ENCODE assay signal across 25 mouse cellular contexts in genomic region chr19:56688661-56689335, GRCm38 (mm10). TPM values are rescaled to one million over a fixed set of nuclear protein-coding genes. Genes with fewer than 3 reads are reported as not detected.
A peak's percentile ranks its signal among the peaks of the same experiment; 100 is the strongest.
DNase-seq lines count a peak whose midpoint lies in the region; ATAC-seq and TF ChIP-seq lines count a peak whose summit lies in the region.
"Had no signal": no experiment of that assay in that cellular context is flagged by ENCODE, and none has a peak within 500 bp of the region (broad histone marks: within the 10 kb centered on the region; RNA-seq: fewer than 3 reads in every experiment).

No protein-coding gene starts in this region.

- no peak overlapping the region for H3K4me3 ChIP-seq in heart, embryonic 10.5 days
- no peak overlapping the region for H3K4me3 ChIP-seq in heart, adult 2 months
- H3K4me3 ChIP-seq in liver, adult 2 months (ENCODE audit: insufficient read depth, low read depth, low read length), result no peak overlapping the region
- no peak overlapping the region for H3K4me3 ChIP-seq in midbrain, embryonic 11.5 days (ENCODE audit: low read depth, low read length)
- no peak overlapping the region for H3K4me3 ChIP-seq in midbrain, embryonic 14.5 days (replicated peaks; ENCODE audit: low read depth, low read length)
- no peak overlapping the region for H3K4me3 ChIP-seq in hindbrain, embryonic 10.5 days
- H3K4me3 ChIP-seq: hindbrain, embryonic 15.5 days; neural tube, embryonic 15.5 days had no signal

- H3K27ac ChIP-seq in heart, embryonic 10.5 days, result peak overlapping the region; percentile 64
- no peak overlapping the region for H3K27ac ChIP-seq in heart, adult 2 months
- H3K27ac ChIP-seq in liver, adult 2 months (replicated peaks; ENCODE audit: insufficient read depth, low read depth, low read length), result no peak overlapping the region
- H3K27ac ChIP-seq in midbrain, embryonic 11.5 days (ENCODE audit: low read depth, low read length), result no peak overlapping the region
- H3K27ac ChIP-seq in midbrain, embryonic 14.5 days (replicated peaks; ENCODE audit: low read depth, low read length), result no peak overlapping the region
- H3K27ac ChIP-seq in hindbrain, embryonic 10.5 days, result no peak overlapping the region
- H3K27ac ChIP-seq: hindbrain, embryonic 15.5 days; liver, embryonic 14.5 days; macrophage; neural tube, embryonic 15.5 days had no signal

- H3K4me2 ChIP-seq in midbrain, embryonic 11.5 days, result no peak overlapping the region
- no peak overlapping the region for H3K4me2 ChIP-seq in midbrain, embryonic 14.5 days (ENCODE audit: low read length)
- H3K4me2 ChIP-seq: hindbrain, embryonic 15.5 days; neural tube, embryonic 15.5 days had no signal

- no peaks in the 10 kb centered on the region for H3K79me2 ChIP-seq in heart, adult 2 months (replicated peaks; ENCODE audit: control insufficient read depth, insufficient read depth, low read length)
- no peaks in the 10 kb centered on the region for H3K79me2 ChIP-seq in liver, adult 2 months (ENCODE audit: control insufficient read depth, insufficient read depth, low read length)

- no peak for TF ChIP-seq EP300 in heart, adult 2 months (IDR thresholded peaks at IDR 0.05; ENCODE audit: insufficient read depth, low read depth, low read length)

- no peak for TF ChIP-seq CTCF in heart, adult 2 months (IDR thresholded peaks at IDR 0.05)
- no peak for TF ChIP-seq CTCF in liver, adult 2 months (IDR thresholded peaks at IDR 0.05; ENCODE audit: low read depth, low read length)

- no peak overlapping the region for H3K9ac ChIP-seq in heart, adult 2 months (ENCODE audit: low read depth, low read length)
- H3K9ac ChIP-seq in liver, adult 2 months (ENCODE audit: low read depth, low read length), result no peak overlapping the region
- no peak overlapping the region for H3K9ac ChIP-seq in midbrain, embryonic 11.5 days (ENCODE audit: low read length)
- H3K9ac ChIP-seq in midbrain, embryonic 14.5 days (replicated peaks; ENCODE audit: low read length), result no peak overlapping the region
- H3K9ac ChIP-seq: hindbrain, embryonic 15.5 days; liver, embryonic 14.5 days; neural tube, embryonic 15.5 days had no signal

- H3K27me3 ChIP-seq in heart, embryonic 10.5 days (ENCODE audit: insufficient read depth, poor library complexity, severe bottlenecking), result peaks cover 8% of the 10 kb centered on the region; the same call in 1 of the 2 replicates
- no peaks in the 10 kb centered on the region for H3K27me3 ChIP-seq in heart, adult 2 months (ENCODE audit: control insufficient read depth, insufficient read depth, low read length)
- H3K27me3 ChIP-seq in liver, adult 2 months (ENCODE audit: control insufficient read depth, insufficient read depth, low read length), result 0 out of 2 replicates have a peak, but pooled peaks cover 1% of the 10 kb centered on the region
- no peaks in the 10 kb centered on the region for H3K27me3 ChIP-seq in midbrain, embryonic 11.5 days (ENCODE audit: control insufficient read depth, insufficient read depth, low read length)
- H3K27me3 ChIP-seq in midbrain, embryonic 14.5 days (ENCODE audit: control insufficient read depth, insufficient read depth, low read length), result no peaks in the 10 kb centered on the region
- no peaks in the 10 kb centered on the region for H3K27me3 ChIP-seq in hindbrain, embryonic 10.5 days (ENCODE audit: insufficient read depth, poor library complexity, severe bottlenecking)
- H3K27me3 ChIP-seq: hindbrain, embryonic 15.5 days; neural tube, embryonic 15.5 days had no signal

- WGBS in heart, embryonic 10.5 days, result 67% methylated on average over 12 of the region's 12 CpGs
- WGBS in heart, adult 2 months, result 37% methylated on average over 12 of the region's 12 CpGs
- WGBS in liver, adult 2 months, result 29% methylated on average over 12 of the region's 12 CpGs
- WGBS in midbrain, embryonic 11.5 days, result 88% methylated on average over 12 of the region's 12 CpGs
- 90% methylated on average over 12 of the region's 12 CpGs for WGBS in midbrain, embryonic 14.5 days
- 91% methylated on average over 12 of the region's 12 CpGs for WGBS in hindbrain, embryonic 10.5 days

- H3K36me3 ChIP-seq in heart, embryonic 10.5 days, result no peaks in the 10 kb centered on the region
- no peaks in the 10 kb centered on the region; the same call in 1 of the 2 replicates for H3K36me3 ChIP-seq in heart, adult 2 months (ENCODE audit: control insufficient read depth, insufficient read depth, low read length)
- no peaks in the 10 kb centered on the region for H3K36me3 ChIP-seq in liver, adult 2 months (ENCODE audit: control insufficient read depth, insufficient read depth, low read length)
- no peaks in the 10 kb centered on the region for H3K36me3 ChIP-seq in midbrain, embryonic 11.5 days (ENCODE audit: control insufficient read depth, insufficient read depth, low read length)
- no peaks in the 10 kb centered on the region for H3K36me3 ChIP-seq in midbrain, embryonic 14.5 days (ENCODE audit: control insufficient read depth, insufficient read depth, low read length)
- no peaks in the 10 kb centered on the region for H3K36me3 ChIP-seq in hindbrain, embryonic 10.5 days
- H3K36me3 ChIP-seq: hindbrain, embryonic 15.5 days; neural tube, embryonic 15.5 days had no signal

- no peaks in the 10 kb centered on the region for H3K9me3 ChIP-seq in heart, embryonic 10.5 days
- no peaks in the 10 kb centered on the region for H3K9me3 ChIP-seq in midbrain, embryonic 11.5 days (ENCODE audit: control insufficient read depth, low read length)
- H3K9me3 ChIP-seq in midbrain, embryonic 14.5 days (ENCODE audit: control insufficient read depth, low read length), result no peaks in the 10 kb centered on the region
- H3K9me3 ChIP-seq in hindbrain, embryonic 10.5 days, result no peaks in the 10 kb centered on the region
- H3K9me3 ChIP-seq: hindbrain, embryonic 15.5 days; neural tube, embryonic 15.5 days had no signal

- no peak for DNase-seq in heart, embryonic 10.5 days (ENCODE audit: low spot score)
- DNase-seq in heart, adult 2 months, result no peak
- DNase-seq in liver, adult 2 months (ENCODE audit: extremely low read depth, low read depth, low spot score), result peak; percentile 64
- DNase-seq in liver, result no peak
- DNase-seq in midbrain, embryonic 11.5 days (ENCODE audit: low spot score, missing footprints), result peak; percentile 75
- no peak for DNase-seq in midbrain, embryonic 14.5 days
- DNase-seq in frontal cortex, postnatal 36 days (ENCODE audit: low spot score in 2 of 2), result no peak
- no peak for DNase-seq in hindbrain, embryonic 10.5 days (ENCODE audit: low spot score)
- DNase-seq: adrenal gland, postnatal 10 days; B cell, adult 2 months; cerebellum, adult 2 months; cerebellum, postnatal 36 days; gastrocnemius, postnatal 25 days; heart, postnatal 4 days; kidney, adult 9 months; kidney, postnatal 14 days; right cerebral cortex, adult 18-20 months; right cerebral cortex, postnatal 4 days; thymus, postnatal 14 days had no signal

- TF ChIP-seq POLR2A in heart, adult 2 months (IDR thresholded peaks at IDR 0.05; ENCODE audit: insufficient read depth, low read depth, low read length), result no peak
- TF ChIP-seq POLR2A in liver, adult 2 months (IDR thresholded peaks at IDR 0.05; ENCODE audit: extremely low read depth, insufficient read depth, low read length), result no peak

- H3K4me1 ChIP-seq in heart, embryonic 10.5 days, result peaks cover 43% of the 10 kb centered on the region
- H3K4me1 ChIP-seq in heart, adult 2 months (ENCODE audit: control insufficient read depth, insufficient read depth, low read length), result peaks cover 6% of the 10 kb centered on the region
- H3K4me1 ChIP-seq in liver, adult 2 months (ENCODE audit: control insufficient read depth, insufficient read depth, low read length), result peaks cover 5% of the 10 kb centered on the region
- peaks cover 4% of the 10 kb centered on the region; the same call in 1 of the 2 replicates for H3K4me1 ChIP-seq in midbrain, embryonic 11.5 days (ENCODE audit: control insufficient read depth, insufficient read depth, low read length)
- no peaks in the 10 kb centered on the region for H3K4me1 ChIP-seq in midbrain, embryonic 14.5 days (ENCODE audit: control insufficient read depth, insufficient read depth, low read length)
- H3K4me1 ChIP-seq in hindbrain, embryonic 10.5 days (replicated peaks), result peaks cover 29% of the 10 kb centered on the region
- H3K4me1 ChIP-seq: hindbrain, embryonic 15.5 days; neural tube, embryonic 15.5 days had no signal

- intact Hi-C loops in heart, adult 2 months (cut with DNase I), result no loop called here

- no peak for ATAC-seq in midbrain, embryonic 11.5 days (ENCODE audit: low FRiP score)
- no peak for ATAC-seq in midbrain, embryonic 14.5 days (ENCODE audit: low FRiP score, low TSS enrichment)
- ATAC-seq: forebrain, embryonic 16.5 days had no signal

RNA-seq across cellular contexts. Expression of gene Adrb1, which starts 33.2 kb away (rescaled TPM):
- polyA plus RNA-seq in heart, embryonic 10.5 days (2016; fragmentation: Nextera tagmentation; extraction: Ambion mirVana), result 0.65 and 1.3 TPM in 2 replicates
- 10 to 100 TPM; 18.0 to 28.4 TPM for total RNA-seq in heart, adult 2 months (2021)
- 18.3 and 20.5 TPM in 2 replicates for polyA plus RNA-seq in heart, adult 2 months (2012; rRNA removed)
- total RNA-seq in liver, adult 2 months (2014; rRNA removed), result 0.40 and 0.65 TPM in 2 replicates
- polyA plus RNA-seq in liver, adult 2 months (2012; rRNA removed), result 0.66 and 0.89 TPM in 2 replicates
- polyA plus RNA-seq in midbrain, embryonic 11.5 days (2014; fragmentation: Nextera tagmentation; extraction: Ambion mirVana), result 0.15 and 0.28 TPM in 2 replicates
- polyA plus RNA-seq in midbrain, embryonic 14.5 days (2014; fragmentation: Nextera tagmentation; extraction: Ambion mirVana), result 0.91 and 1.2 TPM in 2 replicates
- polyA plus RNA-seq in hindbrain, embryonic 10.5 days (2016; fragmentation: Nextera tagmentation; extraction: Ambion mirVana), result 0.09 and 0.21 TPM in 2 replicates
- total RNA-seq: MEL had no signal

Comparison
In these comparisons a context has a peak if more than half of its experiments do, and no peak if none do; other contexts are left out.
1. DNase-seq: peak in liver, adult 2 months (single experiment) and midbrain, embryonic 11.5 days (single experiment); none in heart, embryonic 10.5 days (single experiment), heart, adult 2 months (0 of 2), liver (single experiment), midbrain, embryonic 14.5 days (single experiment), frontal cortex, postnatal 36 days (0 of 2) and hindbrain, embryonic 10.5 days (single experiment).